Comparison of ENCODE assay signal across 19 mouse cellular contexts in the genomic region with DNA sequence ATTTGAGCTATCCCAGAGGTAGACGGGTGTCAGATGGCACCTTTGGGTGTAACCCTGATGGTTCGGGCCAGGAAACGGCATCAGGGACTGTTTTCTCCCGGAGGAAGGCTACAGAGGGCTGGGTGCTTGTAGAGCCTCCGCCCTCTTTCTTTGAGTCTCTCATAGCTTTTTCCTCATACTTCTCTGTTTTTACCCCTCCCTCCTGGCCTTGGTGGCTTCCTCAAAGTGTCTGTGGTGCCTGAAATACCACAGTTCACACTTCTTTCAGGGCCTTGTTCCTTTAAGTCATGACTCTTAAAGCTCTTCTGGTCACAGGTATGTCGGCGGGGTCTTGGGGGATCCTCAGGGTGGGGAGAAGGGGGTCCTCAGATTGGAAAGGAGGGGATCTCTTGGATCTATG. TPM values are rescaled to one million over a fixed set of nuclear protein-coding genes. Genes with fewer than 3 reads are reported as not detected.
DNase-seq lines count a peak whose midpoint lies in the region; TF ChIP-seq lines count a peak whose summit lies in the region.
"Had no signal": no experiment of that assay in that cellular context is flagged by ENCODE, and none has a peak within 500 bp of the region (broad histone marks: within the 10 kb centered on the region; RNA-seq: fewer than 3 reads in every experiment).

A gene (plus strand): TSS at position 185 of the 400 bp plus-strand sequence.
A gene (plus strand): TSS at position 228 of the 400 bp plus-strand sequence.

- H3K27me3 ChIP-seq in megakaryocyte, embryonic 14.5 days (replicated peaks): peaks cover 9% of the 10 kb centered on the region
- no peaks in the 10 kb centered on the region for H3K27me3 ChIP-seq in cerebellum, adult 2 months (ENCODE audit: control insufficient read depth, insufficient read depth, low read length)
- H3K27me3 ChIP-seq: embryonic facial prominence, embryonic 15.5 days; heart, embryonic 15.5 days; midbrain, embryonic 12.5 days; neural tube, embryonic 13.5 days had no signal

- H3K27ac ChIP-seq in cerebellum, adult 2 months (ENCODE audit: insufficient read depth, low read length): no peak within 1 kb of the TSS
- H3K27ac ChIP-seq: embryonic facial prominence, embryonic 15.5 days; heart, embryonic 15.5 days; hindbrain, embryonic 14.5 days; midbrain, embryonic 12.5 days; neural tube, embryonic 13.5 days had no signal

- H3K36me3 ChIP-seq in megakaryocyte, embryonic 14.5 days (replicated peaks; ENCODE audit: low read length): no peaks in the 10 kb centered on the region
- H3K36me3 ChIP-seq: embryonic facial prominence, embryonic 15.5 days; heart, embryonic 15.5 days; midbrain, embryonic 12.5 days; neural tube, embryonic 13.5 days had no signal

- peaks cover 30% of the 10 kb centered on the region for H3K4me1 ChIP-seq in megakaryocyte, embryonic 14.5 days
- H3K4me1 ChIP-seq in cerebellum, adult 2 months (ENCODE audit: control insufficient read depth, insufficient read depth, low read length): no peaks in the 10 kb centered on the region
- H3K4me1 ChIP-seq: embryonic facial prominence, embryonic 15.5 days; heart, embryonic 15.5 days; midbrain, embryonic 12.5 days; neural tube, embryonic 13.5 days had no signal

- peak; percentile 15 to 16 for DNase-seq in heart, adult 9 months (ENCODE audit: low spot score in 2 of 2)
- no peak for DNase-seq in heart, adult 8-10 months (ENCODE audit: low spot score)
- peak; percentile 47 for DNase-seq in thymus, postnatal 0 days (ENCODE audit: low spot score)
- DNase-seq in thymus, postnatal 4 days: no peak
- DNase-seq in cerebellum, adult 2 months: no peak
- no peak for DNase-seq in cerebellum, postnatal 4 days (ENCODE audit: low spot score in 2 of 2)
- no peak for DNase-seq in gastrocnemius, postnatal 14 days
- DNase-seq: kidney, adult 2 months had no signal

- no peak for TF ChIP-seq CTCF in cerebellum, adult 2 months (IDR thresholded peaks at IDR 0.05; ENCODE audit: borderline replicate concordance, insufficient read depth, low read depth, low read length)

- WGBS in cerebellum, adult 2 months: 90% methylated on average over 7 of the region's 7 CpGs

- no peak for TF ChIP-seq POLR2A in cerebellum, adult 2 months (IDR thresholded peaks at IDR 0.05; ENCODE audit: borderline replicate concordance, insufficient read depth, low read length)

- H3K4me3 ChIP-seq in megakaryocyte, embryonic 14.5 days (replicated peaks): peak within 1 kb of the TSS; percentile 73
- no peak within 1 kb of the TSS for H3K4me3 ChIP-seq in cerebellum, adult 2 months (replicated peaks; ENCODE audit: insufficient read depth, low read depth, low read length)
- H3K4me3 ChIP-seq: embryonic facial prominence, embryonic 15.5 days; heart, embryonic 15.5 days; midbrain, embryonic 12.5 days; neural tube, embryonic 13.5 days had no signal

- intact Hi-C loops in gastrocnemius, postnatal 14 days (cut with DNase I; ENCODE audit: low total_unique reads): no loop called here

- peaks cover 11% of the 10 kb centered on the region; the same call in 1 of the 2 replicates for H3K9me3 ChIP-seq in megakaryocyte, embryonic 14.5 days
- H3K9me3 ChIP-seq: embryonic facial prominence, embryonic 15.5 days; heart, embryonic 15.5 days; midbrain, embryonic 12.5 days; neural tube, embryonic 13.5 days had no signal

RNA-seq across cellular contexts. Expression of the first gene that starts in this region (rescaled TPM):
- total RNA-seq in heart, adult 8-10 months (2022): 10 to 100 TPM in 1 of 4 experiments, 1 to 10 TPM in 3; 2.2 to 26.5 (median 3.1) TPM
- polyA plus RNA-seq in thymus, postnatal 0 days (2015; fragmentation: Nextera tagmentation; extraction: Ambion mirVana): 1.2 and 1.4 TPM in 2 replicates
- polyA plus RNA-seq in megakaryocyte, embryonic 14.5 days (2012; ENCODE audit: insufficient read depth, low replicate concordance): 0.69 and 6.0 TPM in 2 replicates
- 3.4 and 4.2 TPM in 2 replicates for polyA plus RNA-seq in cerebellum, adult 2 months (2012; rRNA removed)
- total RNA-seq in gastrocnemius, postnatal 14 days (2021): 1 to 10 TPM; 1.7 to 1.8 TPM

RNA-seq across cellular contexts. Expression of the second gene that starts in this region (rescaled TPM):
- under 1 TPM in 1 of 4 experiments, not detected in 3; 0.09 TPM for total RNA-seq in heart, adult 8-10 months (2022)
- not detected in 2 replicates for polyA plus RNA-seq in thymus, postnatal 0 days (2015; fragmentation: Nextera tagmentation; extraction: Ambion mirVana)
- not detected in 2 replicates for polyA plus RNA-seq in megakaryocyte, embryonic 14.5 days (2012; ENCODE audit: insufficient read depth, low replicate concordance)
- polyA plus RNA-seq in cerebellum, adult 2 months (2012; rRNA removed): not detected in 2 replicates
- total RNA-seq in gastrocnemius, postnatal 14 days (2021): not detected
- total RNA-seq: gastrocnemius, adult 18-20 months; left cerebral cortex, adult 18-20 months; liver, adult 2 months had no signal
- polyA plus RNA-seq: embryonic facial prominence, embryonic 15.5 days; forebrain, embryonic 14.5 days; heart, embryonic 15.5 days; hindbrain, embryonic 14.5 days; kidney, adult 2 months; midbrain, embryonic 12.5 days; neural tube, embryonic 13.5 days; stomach, embryonic 14.5 days had no signal

Comparison
In these comparisons a context has a peak if more than half of its experiments do, and no peak if none do; other contexts are left out.
1. DNase-seq: peak in heart, adult 9 months (2 of 2) and thymus, postnatal 0 days (single experiment); none in heart, adult 8-10 months (single experiment), thymus, postnatal 4 days (single experiment), cerebellum, adult 2 months (0 of 2), cerebellum, postnatal 4 days (0 of 2) and gastrocnemius, postnatal 14 days (single experiment).